Mouse (Mus musculus): Measurements from ENCODE around the gene Rabgap1l. TPM values are rescaled to one million over a fixed set of nuclear protein-coding genes. Genes with fewer than 3 reads are reported as not detected.

Rabgap1l gene
- polyA plus RNA-seq, 1 experiment, result 17.9 TPM

GRCm38 (mm10) chr1:160366615-160367014 is 426.4 kb downstream of the Rabgap1l start:
- TF ChIP-seq GATA1 (IDR thresholded peaks at IDR 0.05; ENCODE audit: low read length), result no peak

- TF ChIP-seq GATA1 (IDR thresholded peaks at IDR 0.05; ENCODE audit: low read length), result no peak
Observed at GRCm38 (mm10) chr1:160357268-160357667, 435.7 kb downstream of the Rabgap1l start.

- no peak for TF ChIP-seq GATA1 (IDR thresholded peaks at IDR 0.05; ENCODE audit: low read length)
Observed at GRCm38 (mm10) chr1:160353732-160354455, 439.1 kb downstream of the Rabgap1l start.

GRCm38 (mm10) chr1:160352309-160352708 is 440.7 kb downstream of the Rabgap1l start:
- TF ChIP-seq GATA1 (IDR thresholded peaks at IDR 0.05; ENCODE audit: low read length), result no peak

- no peak for TF ChIP-seq GATA1 (IDR thresholded peaks at IDR 0.05; ENCODE audit: low read length)
Observed at GRCm38 (mm10) chr1:160351880-160352234, 441.2 kb downstream of the Rabgap1l start.

- TF ChIP-seq GATA1 (IDR thresholded peaks at IDR 0.05; ENCODE audit: low read length), result no peak
Observed at GRCm38 (mm10) chr1:160351146-160351879, 441.7 kb downstream of the Rabgap1l start.

- TF ChIP-seq GATA1 (IDR thresholded peaks at IDR 0.05; ENCODE audit: low read length), result no peak
Observed at GRCm38 (mm10) chr1:160340653-160341052, 452.4 kb downstream of the Rabgap1l start.

- TF ChIP-seq GATA1 (IDR thresholded peaks at IDR 0.05; ENCODE audit: low read length), result no peak
Observed at GRCm38 (mm10) chr1:160339374-160339773, 453.6 kb downstream of the Rabgap1l start.

- no peak for TF ChIP-seq GATA1 (IDR thresholded peaks at IDR 0.05; ENCODE audit: low read length)
Observed at GRCm38 (mm10) chr1:160334791-160335190, 458.2 kb downstream of the Rabgap1l start.

- TF ChIP-seq GATA1 (IDR thresholded peaks at IDR 0.05; ENCODE audit: low read length), result no peak
Observed at GRCm38 (mm10) chr1:160330828-160331227, 462.2 kb downstream of the Rabgap1l start.

- no peak for TF ChIP-seq GATA1 (IDR thresholded peaks at IDR 0.05; ENCODE audit: low read length)
Observed at GRCm38 (mm10) chr1:160330222-160330621, 462.8 kb downstream of the Rabgap1l start.

GRCm38 (mm10) chr1:160329788-160330187 is 463.2 kb downstream of the Rabgap1l start:
- no peak for TF ChIP-seq GATA1 (IDR thresholded peaks at IDR 0.05; ENCODE audit: low read length)

- no peak for TF ChIP-seq GATA1 (IDR thresholded peaks at IDR 0.05; ENCODE audit: low read length)
Observed at GRCm38 (mm10) chr1:160327531-160327930, 465.5 kb downstream of the Rabgap1l start.

GRCm38 (mm10) chr1:160325542-160325941 is 467.5 kb downstream of the Rabgap1l start:
- peak; percentile 42 for TF ChIP-seq GATA1 (IDR thresholded peaks at IDR 0.05; ENCODE audit: low read length)

GRCm38 (mm10) chr1:160320690-160321089 is 472.3 kb downstream of the Rabgap1l start:
- TF ChIP-seq GATA1 (IDR thresholded peaks at IDR 0.05; ENCODE audit: low read length), result no peak

GRCm38 (mm10) chr1:160318057-160318725 is 474.8 kb downstream of the Rabgap1l start:
- no peak for TF ChIP-seq GATA1 (IDR thresholded peaks at IDR 0.05; ENCODE audit: low read length)
